Mouse (Mus musculus) lung, adult 2 months (tissue): ENCODE data around the gene Mdm1.

Source experiments
- CTCF ChIP-seq: fragments of 200-500 bp; IDR thresholded peaks from 2 replicates; pipeline ENCODE4 v1.5.1; 2011; ENCODE audit warnings: mild to moderate bottlenecking, low read length, control low read depth; ENCODE audit not compliant: insufficient read depth
- POLR2A ChIP-seq: fragments of 200-500 bp; IDR thresholded peaks from 2 replicates; pipeline ENCODE4 v1.6.1; 2011; ENCODE audit warnings: low read depth, mild to moderate bottlenecking, control low read depth, low read length, borderline replicate concordance; ENCODE audit errors: extremely low read depth

- TF ChIP-seq CTCF (no peak), POLR2A (no peak)
These were observed 19.7 kb upstream of the Mdm1 start for GRCm38 (mm10) chr10:118121937-118122285.
